21 mouse cellular contexts compared by ENCODE assay signal in genomic region chr8:15487579-15487978, GRCm38 (mm10).
DNase-seq lines count a peak whose midpoint lies in the region; ATAC-seq and TF ChIP-seq lines count a peak whose summit lies in the region.
"Had no signal": no experiment of that assay in that cellular context is flagged by ENCODE, and none has a peak within 500 bp of the region (broad histone marks: within the 10 kb centered on the region; RNA-seq: fewer than 3 reads in every experiment).

No protein-coding gene starts in this region.

- TF ChIP-seq POLR2A in heart, adult 2 months (IDR thresholded peaks at IDR 0.05; ENCODE audit: insufficient read depth, low read depth, low read length) = no peak

- H3K27me3 ChIP-seq in heart, adult 2 months (ENCODE audit: control insufficient read depth, insufficient read depth, low read length) = no peaks in the 10 kb centered on the region
- H3K27me3 ChIP-seq in lung, embryonic 14.5 days (ENCODE audit: insufficient read depth, low read length) = no peaks in the 10 kb centered on the region
- H3K27me3 ChIP-seq: embryonic facial prominence, embryonic 12.5 days; forebrain, embryonic 15.5 days; heart, embryonic 13.5 days; megakaryocyte, embryonic 14.5 days; neural tube, embryonic 12.5 days had no signal

- TF ChIP-seq EP300 in heart, adult 2 months (IDR thresholded peaks at IDR 0.05; ENCODE audit: insufficient read depth, low read depth, low read length) = no peak

- H3K4me3 ChIP-seq in heart, adult 2 months = no peak overlapping the region
- H3K4me3 ChIP-seq in lung, embryonic 14.5 days (ENCODE audit: low read depth, low read length) = no peak overlapping the region
- H3K4me3 ChIP-seq: embryonic facial prominence, embryonic 12.5 days; erythroblast, embryonic 14.5 days; forebrain, embryonic 15.5 days; heart, embryonic 13.5 days; limb, embryonic 10.5 days; megakaryocyte, embryonic 14.5 days; neural tube, embryonic 12.5 days had no signal

- TF ChIP-seq CTCF in heart, adult 2 months (IDR thresholded peaks at IDR 0.05) = peak; percentile 21; the same call in 1 of the 2 replicates
- TF ChIP-seq CTCF in lung, embryonic 14.5 days (IDR thresholded peaks at IDR 0.05; ENCODE audit: low read depth) = peak; percentile 21; the same call in 1 of the 2 replicates

- H3K36me3 ChIP-seq in heart, adult 2 months (ENCODE audit: control insufficient read depth, insufficient read depth, low read length) = no peaks in the 10 kb centered on the region
- no peaks in the 10 kb centered on the region for H3K36me3 ChIP-seq in lung, embryonic 14.5 days (ENCODE audit: insufficient read depth)
- H3K36me3 ChIP-seq: embryonic facial prominence, embryonic 12.5 days; forebrain, embryonic 15.5 days; heart, embryonic 13.5 days; limb, embryonic 10.5 days; neural tube, embryonic 12.5 days had no signal

- 49% methylated on average over 5 of the region's 5 CpGs for WGBS in heart, adult 2 months
- 53% methylated on average over 5 of the region's 5 CpGs for WGBS in lung, embryonic 14.5 days

- no peaks in the 10 kb centered on the region for H3K79me2 ChIP-seq in heart, adult 2 months (replicated peaks; ENCODE audit: control insufficient read depth, insufficient read depth, low read length)

- ATAC-seq in lung, embryonic 14.5 days (ENCODE audit: insufficient read depth) = no peak
- ATAC-seq: forebrain, embryonic 15.5 days; liver, postnatal 0 days had no signal

- H3K9ac ChIP-seq in heart, adult 2 months (ENCODE audit: low read depth, low read length) = no peak overlapping the region
- no peak overlapping the region for H3K9ac ChIP-seq in lung, embryonic 14.5 days
- H3K9ac ChIP-seq: embryonic facial prominence, embryonic 12.5 days; forebrain, embryonic 15.5 days; heart, embryonic 13.5 days; liver, postnatal 0 days; neural tube, embryonic 12.5 days had no signal

- no peaks in the 10 kb centered on the region for H3K4me1 ChIP-seq in heart, adult 2 months (ENCODE audit: control insufficient read depth, insufficient read depth, low read length)
- no peaks in the 10 kb centered on the region for H3K4me1 ChIP-seq in lung, embryonic 14.5 days (ENCODE audit: insufficient read depth)
- H3K4me1 ChIP-seq: embryonic facial prominence, embryonic 12.5 days; forebrain, embryonic 15.5 days; heart, embryonic 13.5 days; limb, embryonic 10.5 days; megakaryocyte, embryonic 14.5 days; neural tube, embryonic 12.5 days had no signal

- no peaks in the 10 kb centered on the region for H3K9me3 ChIP-seq in lung, embryonic 14.5 days (ENCODE audit: low read depth, low read length)
- H3K9me3 ChIP-seq: embryonic facial prominence, embryonic 12.5 days; forebrain, embryonic 15.5 days; heart, embryonic 13.5 days; limb, embryonic 10.5 days; megakaryocyte, embryonic 14.5 days; neural tube, embryonic 12.5 days had no signal

- intact Hi-C loops in heart, adult 2 months (cut with DNase I) = no loop called here
- intact Hi-C loops in gastrocnemius, postnatal 36 days (cut with DNase I) = no loop called here

- no peak for DNase-seq in heart, adult 2 months
- DNase-seq in heart, adult 9 months (ENCODE audit: low spot score in 2 of 2) = no peak
- DNase-seq in lung, embryonic 14.5 days = peak; percentile 17
- no peak for DNase-seq in lung, postnatal 10 days
- peak; percentile 5 for DNase-seq in NIH3T3 (ENCODE audit: low read depth)
- DNase-seq in retina, postnatal 1 day = peak; percentile 2
- no peak for DNase-seq in gastrocnemius, postnatal 36 days
- DNase-seq: adrenal gland, postnatal 14 days; cerebellum, adult 9-10 months; heart, postnatal 4 days; kidney, adult 2 months; kidney, postnatal 14 days; liver, postnatal 0 days; right cerebral cortex, postnatal 25 days had no signal

- no peak overlapping the region for H3K27ac ChIP-seq in heart, adult 2 months
- H3K27ac ChIP-seq in lung, embryonic 14.5 days (ENCODE audit: low read depth) = no peak overlapping the region
- H3K27ac ChIP-seq: embryonic facial prominence, embryonic 12.5 days; forebrain, embryonic 15.5 days; heart, embryonic 13.5 days; limb, embryonic 10.5 days; neural tube, embryonic 12.5 days had no signal

- H3K4me2 ChIP-seq in lung, embryonic 14.5 days = no peak overlapping the region
- H3K4me2 ChIP-seq: embryonic facial prominence, embryonic 12.5 days; forebrain, embryonic 15.5 days; heart, embryonic 13.5 days; neural tube, embryonic 12.5 days had no signal

Comparison
In these comparisons a context has a peak if more than half of its experiments do, and no peak if none do; other contexts are left out.
1. DNase-seq: peak in lung, embryonic 14.5 days (single experiment), NIH3T3 (single experiment) and retina, postnatal 1 day (single experiment); none in heart, adult 2 months (0 of 2), heart, adult 9 months (0 of 2), lung, postnatal 10 days (single experiment) and gastrocnemius, postnatal 36 days (0 of 2).